Mouse (Mus musculus) hematopoietic stem cell, adult 5-6 weeks (primary cell): ENCODE results near the gene Hist1h2ad. TPM values are rescaled to one million over a fixed set of nuclear protein-coding genes. Genes with fewer than 3 reads are reported as not detected.

Source experiments
- ATAC-seq, 2 experiments: fragments of 125-278 bp in 1 of 2; replicated peaks in 1 of 2; 2 replicates each; pipeline ENCODE4 v1.8.0; 2016 to 2017; ENCODE audit warnings: inconsistent platforms in 2 of 2, mild to moderate bottlenecking in 2 of 2, moderate number of reproducible peaks in 2 of 2, low read depth in 1 of 2, moderate TSS enrichment in 1 of 2; ENCODE audit not compliant: low FRiP score in 2 of 2, poor library complexity in 2 of 2, severe bottlenecking in 2 of 2, insufficient read depth in 1 of 2, low TSS enrichment in 1 of 2
- total RNA-seq: library from RNA; stranded (forward); fragments of 172-1452, 232-1000 nt; gene quantifications from 2 replicates; pipeline ENCODE4 v1.2.3, GENCODE M21; 2017

The Hist1h2ad gene
- 346 and 539 TPM in 2 replicates for total RNA-seq

GRCm38 (mm10) chr13:23573898-23574524, at the start of gene Hist1h2ad, which contains the start of gene Hist1h2bf:
Hist1h2ad (plus strand) TSS chr13:23574381.
Hist1h2bf (minus strand) TSS chr13:23574196.
- ATAC-seq, result peak; percentile 82 to 83

GRCm38 (mm10) chr13:23524654-23525053, 49.5 kb upstream of the Hist1h2ad start:
- ATAC-seq, result peak; percentile 55 to 57

- no peak for ATAC-seq
Measured at GRCm38 (mm10) chr13:23525901-23526300, 48.3 kb upstream of the Hist1h2ad start.

GRCm38 (mm10) chr13:23526312-23526711, 47.9 kb upstream of the Hist1h2ad start:
- ATAC-seq, result peak in 1 of 2 experiments; percentile 51; a peak in 3 of 4 replicates

- ATAC-seq, result no peak
Measured at GRCm38 (mm10) chr13:23529005-23529404, 45.2 kb upstream of the Hist1h2ad start.

- ATAC-seq, result no peak
Measured at GRCm38 (mm10) chr13:23529480-23530165, 44.6 kb upstream of the Hist1h2ad start.

GRCm38 (mm10) chr13:23530181-23530900, 43.8 kb upstream of the Hist1h2ad start:
- ATAC-seq, result no peak

- peak; percentile 73 to 77 for ATAC-seq
Measured at GRCm38 (mm10) chr13:23530901-23531875, 43.0 kb upstream of the Hist1h2ad start, which contains the start of gene Hist1h4h. Hist1h4h (plus strand) TSS chr13:23531050.

- ATAC-seq, result no peak
Measured at GRCm38 (mm10) chr13:23532262-23533075, 41.7 kb upstream of the Hist1h2ad start.

GRCm38 (mm10) chr13:23533560-23534367, 40.4 kb upstream of the Hist1h2ad start, which contains the start of gene Hist1h2af:
Hist1h2af (plus strand) TSS chr13:23533906.
- ATAC-seq, result peak; percentile 38 to 39

- ATAC-seq, result no peak
Measured at GRCm38 (mm10) chr13:23534368-23535131, 39.6 kb upstream of the Hist1h2ad start.

GRCm38 (mm10) chr13:23535137-23536075, 38.8 kb upstream of the Hist1h2ad start, which contains the start of gene Hist1h3g:
Hist1h3g (plus strand) TSS chr13:23535422.
- peak; percentile 71 to 74 for ATAC-seq

GRCm38 (mm10) chr13:23536076-23536822, 37.9 kb upstream of the Hist1h2ad start:
- no peak for ATAC-seq
